Mouse (Mus musculus) intestine, embryonic 16.5 days (tissue): Measurements from ENCODE around the gene Atxn7l3. TPM values are rescaled to one million over a fixed set of nuclear protein-coding genes. Genes with fewer than 3 reads are reported as not detected.

ENCODE experiments used
- ATAC-seq: fragments of 200-750 bp; cut with Nextera tagmentation; 2 replicates; pipeline ENCODE4 v1.8.0; 2017; ENCODE audit warnings: moderate TSS enrichment, moderate library complexity
- H3K27ac ChIP-seq: fragments of 300-500 bp; sonication (generic); 2 replicates; pipeline ENCODE4 v1.5.1; 2014; ENCODE audit warnings: mild to moderate bottlenecking, low read length
- H3K27me3 ChIP-seq: fragments of 300-500 bp; sonication (generic); replicated peaks from 2 replicates; pipeline ENCODE4 v1.6.1; 2014; ENCODE audit warnings: low read length, control low read depth, mixed read lengths; ENCODE audit not compliant: control insufficient read depth, insufficient read depth
- H3K36me3 ChIP-seq: fragments of 300-500 bp; sonication (generic); 2 replicates; pipeline ENCODE4 v1.6.1; 2014; ENCODE audit warnings: low read length, control low read depth; ENCODE audit not compliant: control insufficient read depth, insufficient read depth
- H3K4me1 ChIP-seq: fragments of 300-500 bp; sonication (generic); 2 replicates; pipeline ENCODE4 v1.6.1; 2014; ENCODE audit warnings: low read length, control low read depth, mixed read lengths; ENCODE audit not compliant: control insufficient read depth, insufficient read depth
- H3K4me2 ChIP-seq: fragments of 300-500 bp; sonication (generic); 2 replicates; pipeline ENCODE4 v1.6.1; 2014; ENCODE audit warnings: low read depth, low read length, control low read depth
- H3K4me3 ChIP-seq: fragments of 300-500 bp; sonication (generic); 2 replicates; pipeline ENCODE4 v1.5.1; 2014; ENCODE audit warnings: mild to moderate bottlenecking, low read length
- H3K9ac ChIP-seq: fragments of 300-500 bp; sonication (generic); 2 replicates; pipeline ENCODE4 v1.6.1; 2014; ENCODE audit warnings: low read depth, low read length
- H3K9me3 ChIP-seq: fragments of 300-500 bp; sonication (generic); 2 replicates; pipeline ENCODE4 v1.6.1; 2016; ENCODE audit warnings: low read length, control low read depth; ENCODE audit not compliant: control insufficient read depth
- WGBS: fragments of 180-500 bp; shearing (Covaris S2); extraction: QIAGEN DNeasy Blood & Tissue Kit; methylation state at CpG from one replicate; pipeline ENCODE4 v1.1.7; 2014; 5-methylcytosine and 5-hydroxymethylcytosine counted together
- polyA plus RNA-seq: library from polyadenylated mRNA; unstranded; fragments of >200 nt; fragmentation: Nextera tagmentation; extraction: Ambion mirVana; gene quantifications from 2 replicates; pipeline ENCODE4 v1.2.1, GENCODE M21; 2015

Gene Atxn7l3
- polyA plus RNA-seq, result 8.8 and 9.0 TPM in 2 replicates

GRCm38 (mm10) chr11:102296491-102297472 is at the start of gene Atxn7l3:
TSS of gene Atxn7l3 (minus strand) at chr11:102296631.
- Histone ChIP-seq H3K4me2 (peak within 1 kb of the TSS; percentile 79), H3K9me3 (no peaks in the 10 kb centered on the region), H3K36me3 (no peaks in the 10 kb centered on the region), H3K4me1 (peaks cover 11% of the 10 kb centered on the region), H3K4me3 (peak within 1 kb of the TSS; percentile 89), H3K27me3 (no peaks in the 10 kb centered on the region), H3K27ac (peak within 1 kb of the TSS; percentile 99), H3K9ac (peak within 1 kb of the TSS; percentile 93)
- peak; percentile 95 for ATAC-seq
- under 1% methylated on average over 52 of the region's 125 CpGs for WGBS

- no peak overlapping the region for H3K4me2 ChIP-seq
- WGBS, result 79% methylated on average over 3 of the region's 3 CpGs
Observed at GRCm38 (mm10) chr11:102344458-102344857, 48.0 kb upstream of the Atxn7l3 start.

GRCm38 (mm10) chr11:102342742-102343141 is 46.3 kb upstream of the Atxn7l3 start:
- Histone ChIP-seq H3K9me3 (no peaks in the 10 kb centered on the region), H3K9ac (no peak overlapping the region), H3K27ac (no peak overlapping the region), H3K4me2 (no peak overlapping the region), H3K4me3 (no peak overlapping the region), H3K4me1 (no peaks in the 10 kb centered on the region), H3K27me3 (no peaks in the 10 kb centered on the region), H3K36me3 (no peaks in the 10 kb centered on the region)
- 68% methylated on average over 12 of the region's 12 CpGs for WGBS
- no peak for ATAC-seq

More at GRCm38 (mm10) chr11:102344458-102344857, 48.0 kb upstream of the Atxn7l3 start:
- Histone ChIP-seq H3K4me3 (no peak overlapping the region), H3K9me3 (no peaks in the 10 kb centered on the region), H3K4me1 (peaks cover under 1% of the 10 kb centered on the region; the same call in 1 of the 2 replicates), H3K36me3 (no peaks in the 10 kb centered on the region), H3K27ac (no peak overlapping the region), H3K27me3 (no peaks in the 10 kb centered on the region), H3K9ac (no peak overlapping the region)
- no peak for ATAC-seq

GRCm38 (mm10) chr11:102341101-102341500 is 44.7 kb upstream of the Atxn7l3 start:
- Histone ChIP-seq H3K9me3 (no peaks in the 10 kb centered on the region), H3K27ac (no peak overlapping the region), H3K27me3 (no peaks in the 10 kb centered on the region), H3K4me2 (no peak overlapping the region), H3K4me3 (no peak overlapping the region), H3K4me1 (no peaks in the 10 kb centered on the region), H3K9ac (no peak overlapping the region), H3K36me3 (no peaks in the 10 kb centered on the region)
- 84% methylated on average over 4 of the region's 4 CpGs for WGBS
- ATAC-seq, result no peak

GRCm38 (mm10) chr11:102339624-102340023 is 43.2 kb upstream of the Atxn7l3 start:
- peaks cover 4% of the 10 kb centered on the region; the same call in 1 of the 2 replicates for H3K4me1 ChIP-seq
- H3K27me3 ChIP-seq, result no peaks in the 10 kb centered on the region
- no peak for ATAC-seq
- H3K9ac ChIP-seq, result no peak overlapping the region
- no peak overlapping the region for H3K27ac ChIP-seq
- WGBS, result 65% methylated on average over 4 of the region's 4 CpGs
- no peak overlapping the region for H3K4me2 ChIP-seq
- no peaks in the 10 kb centered on the region for H3K9me3 ChIP-seq
- H3K4me3 ChIP-seq, result no peak overlapping the region
- no peaks in the 10 kb centered on the region for H3K36me3 ChIP-seq

- no peak overlapping the region for H3K4me2 ChIP-seq
- ATAC-seq, result no peak
- no peaks in the 10 kb centered on the region for H3K27me3 ChIP-seq
- WGBS, result 74% methylated on average over 11 of the region's 11 CpGs
- H3K9me3 ChIP-seq, result no peaks in the 10 kb centered on the region
- peaks cover 4% of the 10 kb centered on the region; the same call in 1 of the 2 replicates for H3K4me1 ChIP-seq
- H3K27ac ChIP-seq, result no peak overlapping the region
- H3K4me3 ChIP-seq, result no peak overlapping the region
- H3K36me3 ChIP-seq, result no peaks in the 10 kb centered on the region
- H3K9ac ChIP-seq, result no peak overlapping the region
Observed at GRCm38 (mm10) chr11:102339195-102339594, 42.8 kb upstream of the Atxn7l3 start.

- Histone ChIP-seq H3K27ac (no peak overlapping the region), H3K4me3 (no peak overlapping the region), H3K9me3 (no peaks in the 10 kb centered on the region), H3K27me3 (no peaks in the 10 kb centered on the region), H3K9ac (no peak overlapping the region), H3K4me1 (peaks cover 4% of the 10 kb centered on the region; the same call in 1 of the 2 replicates), H3K36me3 (no peaks in the 10 kb centered on the region), H3K4me2 (no peak overlapping the region)
- WGBS, result 32% methylated on average over 3 of the region's 3 CpGs
- ATAC-seq, result peak; percentile 36; the same call in 1 of the 2 replicates
Observed at GRCm38 (mm10) chr11:102338561-102338960, 42.1 kb upstream of the Atxn7l3 start.

GRCm38 (mm10) chr11:102337921-102338320 is 41.5 kb upstream of the Atxn7l3 start:
- no peaks in the 10 kb centered on the region for H3K9me3 ChIP-seq
- H3K4me1 ChIP-seq, result peaks cover 4% of the 10 kb centered on the region; the same call in 1 of the 2 replicates
- 68% methylated on average over 1 of the region's 1 CpGs for WGBS
- no peak for ATAC-seq
- H3K9ac ChIP-seq, result no peak overlapping the region
- no peak overlapping the region for H3K4me3 ChIP-seq
- H3K4me2 ChIP-seq, result no peak overlapping the region
- H3K27ac ChIP-seq, result no peak overlapping the region
- no peaks in the 10 kb centered on the region for H3K36me3 ChIP-seq
- H3K27me3 ChIP-seq, result no peaks in the 10 kb centered on the region

- peaks cover 4% of the 10 kb centered on the region; the same call in 1 of the 2 replicates for H3K4me1 ChIP-seq
- no peak overlapping the region for H3K27ac ChIP-seq
- no peak for ATAC-seq
- no peaks in the 10 kb centered on the region for H3K27me3 ChIP-seq
- H3K9ac ChIP-seq, result no peak overlapping the region
- H3K36me3 ChIP-seq, result no peaks in the 10 kb centered on the region
- WGBS, result 76% methylated on average over 1 of the region's 1 CpGs
- H3K4me2 ChIP-seq, result no peak overlapping the region
- no peaks in the 10 kb centered on the region for H3K9me3 ChIP-seq
- no peak overlapping the region for H3K4me3 ChIP-seq
Observed at GRCm38 (mm10) chr11:102336191-102336590, 39.8 kb upstream of the Atxn7l3 start.
